Mouse (Mus musculus): ENCODE measurements around the gene Tusc2. TPM values are rescaled to one million over a fixed set of nuclear protein-coding genes. Genes with fewer than 3 reads are reported as not detected.

The Tusc2 gene
- polyA plus RNA-seq (2016; fragmentation: Nextera tagmentation; extraction: Ambion mirVana): 79.8 and 87.1 TPM in 2 replicates

GRCm38 (mm10) chr9:107563029-107563581 lies at the start of gene Tusc2:
Tusc2 (plus strand) TSS chr9:107563255.
- Histone ChIP-seq H3K4me1 (replicated peaks) (peaks cover 62% of the 10 kb centered on the region), H3K27me3 (ENCODE audit: insufficient read depth, poor library complexity, severe bottlenecking) (no peaks in the 10 kb centered on the region), H3K9me3 (no peaks in the 10 kb centered on the region), H3K4me3 (peak within 1 kb of the TSS; percentile 95), H3K27ac (peak within 1 kb of the TSS; percentile 88), H3K36me3 (peaks cover 70% of the 10 kb centered on the region)
- WGBS: under 1% methylated on average over 46 of the region's 46 CpGs
- DNase-seq (ENCODE audit: low spot score): peak; percentile 95

GRCm38 (mm10) chr9:107514303-107514955 lies 48.6 kb upstream of the Tusc2 start:
- WGBS: 24% methylated on average over 14 of the region's 14 CpGs
- Histone ChIP-seq H3K36me3 (no peaks in the 10 kb centered on the region), H3K4me3 (no peak overlapping the region), H3K9me3 (no peaks in the 10 kb centered on the region), H3K4me1 (replicated peaks) (peaks cover 53% of the 10 kb centered on the region), H3K27me3 (ENCODE audit: insufficient read depth, poor library complexity, severe bottlenecking) (peaks cover 8% of the 10 kb centered on the region), H3K27ac (peak overlapping the region; percentile 30; the same call in 1 of the 2 replicates)
- DNase-seq (ENCODE audit: low spot score): peak; percentile 87

GRCm38 (mm10) chr9:107520331-107520730 lies 42.7 kb upstream of the Tusc2 start:
- Histone ChIP-seq H3K36me3 (no peaks in the 10 kb centered on the region), H3K4me1 (replicated peaks) (peaks cover 33% of the 10 kb centered on the region), H3K4me3 (no peak overlapping the region), H3K27me3 (ENCODE audit: insufficient read depth, poor library complexity, severe bottlenecking) (peaks cover 42% of the 10 kb centered on the region), H3K9me3 (no peaks in the 10 kb centered on the region), H3K27ac (peak overlapping the region; percentile 50)
- no peak for DNase-seq (ENCODE audit: low spot score)
- 57% methylated on average over 6 of the region's 6 CpGs for WGBS

GRCm38 (mm10) chr9:107521190-107521589 lies 41.9 kb upstream of the Tusc2 start:
- Histone ChIP-seq H3K27ac (no peak overlapping the region; the same call in 1 of the 2 replicates), H3K36me3 (no peaks in the 10 kb centered on the region), H3K27me3 (ENCODE audit: insufficient read depth, poor library complexity, severe bottlenecking) (peaks cover 50% of the 10 kb centered on the region), H3K4me3 (no peak overlapping the region), H3K4me1 (replicated peaks) (peaks cover 35% of the 10 kb centered on the region), H3K9me3 (no peaks in the 10 kb centered on the region)
- no peak for DNase-seq (ENCODE audit: low spot score)
- 76% methylated on average over 5 of the region's 5 CpGs for WGBS

- Histone ChIP-seq H3K4me3 (peak overlapping the region; percentile 32), H3K27ac (peak overlapping the region; percentile 76), H3K36me3 (no peaks in the 10 kb centered on the region), H3K9me3 (no peaks in the 10 kb centered on the region), H3K27me3 (ENCODE audit: insufficient read depth, poor library complexity, severe bottlenecking) (peaks cover 57% of the 10 kb centered on the region), H3K4me1 (replicated peaks) (peaks cover 42% of the 10 kb centered on the region)
- DNase-seq (ENCODE audit: low spot score): peak; percentile 39
- 27% methylated on average over 25 of the region's 25 CpGs for WGBS
Measured at GRCm38 (mm10) chr9:107521711-107522399, 41.2 kb upstream of the Tusc2 start.

GRCm38 (mm10) chr9:107522400-107522711 lies 40.7 kb upstream of the Tusc2 start:
- peaks cover 47% of the 10 kb centered on the region for H3K4me1 ChIP-seq (replicated peaks)
- no peaks in the 10 kb centered on the region for H3K9me3 ChIP-seq
- no peaks in the 10 kb centered on the region for H3K36me3 ChIP-seq
- peaks cover 62% of the 10 kb centered on the region for H3K27me3 ChIP-seq (ENCODE audit: insufficient read depth, poor library complexity, severe bottlenecking)
- peak overlapping the region; percentile 76 for H3K27ac ChIP-seq
- peak overlapping the region; percentile 32 for H3K4me3 ChIP-seq
- 44% methylated on average over 2 of the region's 2 CpGs for WGBS
- no peak for DNase-seq (ENCODE audit: low spot score)

- WGBS: 4% methylated on average over 44 of the region's 44 CpGs
- Histone ChIP-seq H3K9me3 (no peaks in the 10 kb centered on the region), H3K27me3 (ENCODE audit: insufficient read depth, poor library complexity, severe bottlenecking) (peaks cover 82% of the 10 kb centered on the region), H3K4me3 (peak overlapping the region; percentile 47), H3K4me1 (replicated peaks) (peaks cover 30% of the 10 kb centered on the region), H3K27ac (peak overlapping the region; percentile 74), H3K36me3 (no peaks in the 10 kb centered on the region)
- peak; percentile 88 for DNase-seq (ENCODE audit: low spot score)
Measured at GRCm38 (mm10) chr9:107526198-107527026, 36.6 kb upstream of the Tusc2 start.

- peak within 1 kb of the TSS; percentile 88 for H3K27ac ChIP-seq
Measured at GRCm38 (mm10) chr9:107533791-107534407, 29.2 kb upstream of the Tusc2 start, which contains the start of gene Tmem115. Tmem115 (plus strand) TSS chr9:107533945.

GRCm38 (mm10) chr9:107534408-107535202 lies 28.4 kb upstream of the Tusc2 start:
- Histone ChIP-seq H3K9me3 (no peaks in the 10 kb centered on the region), H3K36me3 (peaks cover 28% of the 10 kb centered on the region), H3K4me3 (peak overlapping the region; percentile 94), H3K27ac (peak overlapping the region; percentile 88), H3K4me1 (replicated peaks) (peaks cover 38% of the 10 kb centered on the region), H3K27me3 (ENCODE audit: insufficient read depth, poor library complexity, severe bottlenecking) (peaks cover 12% of the 10 kb centered on the region; the same call in 1 of the 2 replicates)
- 1% methylated on average over 40 of the region's 40 CpGs for WGBS
- peak; percentile 35 for DNase-seq (ENCODE audit: low spot score)

More at GRCm38 (mm10) chr9:107533791-107534407, 29.2 kb upstream of the Tusc2 start, which contains the start of gene Tmem115:
- Histone ChIP-seq H3K4me1 (replicated peaks) (peaks cover 38% of the 10 kb centered on the region), H3K9me3 (no peaks in the 10 kb centered on the region), H3K36me3 (peaks cover 21% of the 10 kb centered on the region), H3K27me3 (ENCODE audit: insufficient read depth, poor library complexity, severe bottlenecking) (peaks cover 16% of the 10 kb centered on the region; the same call in 1 of the 2 replicates), H3K4me3 (peak within 1 kb of the TSS; percentile 94)
- peak; percentile 92 for DNase-seq (ENCODE audit: low spot score)
- WGBS: under 1% methylated on average over 48 of the region's 48 CpGs

- 95% methylated on average over 7 of the region's 7 CpGs for WGBS
- Histone ChIP-seq H3K4me1 (replicated peaks) (peaks cover 64% of the 10 kb centered on the region), H3K27ac (no peak overlapping the region), H3K36me3 (peaks cover 39% of the 10 kb centered on the region), H3K27me3 (ENCODE audit: insufficient read depth, poor library complexity, severe bottlenecking) (no peaks in the 10 kb centered on the region), H3K4me3 (no peak overlapping the region; the same call in 1 of the 2 replicates), H3K9me3 (no peaks in the 10 kb centered on the region)
- no peak for DNase-seq (ENCODE audit: low spot score)
Measured at GRCm38 (mm10) chr9:107538231-107538630, 24.8 kb upstream of the Tusc2 start.

- H3K4me1 ChIP-seq (replicated peaks): peaks cover 69% of the 10 kb centered on the region
- 93% methylated on average over 3 of the region's 3 CpGs for WGBS
Measured at GRCm38 (mm10) chr9:107538711-107539110, 24.3 kb upstream of the Tusc2 start.

More at GRCm38 (mm10) chr9:107538711-107539110, 24.3 kb upstream of the Tusc2 start:
- Histone ChIP-seq H3K36me3 (peaks cover 44% of the 10 kb centered on the region), H3K27ac (no peak overlapping the region), H3K9me3 (no peaks in the 10 kb centered on the region), H3K27me3 (ENCODE audit: insufficient read depth, poor library complexity, severe bottlenecking) (no peaks in the 10 kb centered on the region), H3K4me3 (no peak overlapping the region)
- no peak for DNase-seq (ENCODE audit: low spot score)
